Mouse (Mus musculus): ENCODE data around the gene Ubap1l. TPM values are rescaled to one million over a fixed set of nuclear protein-coding genes. Genes with fewer than 3 reads are reported as not detected.

Gene Ubap1l
- total RNA-seq, 1 experiment, result 4.5 TPM

- Histone ChIP-seq H3K4me1 (ENCODE audit: control insufficient read depth in 2 of 2, insufficient read depth in 2 of 2, low read length in 2 of 2, poor library complexity in 1 of 2) (peaks cover 0 to 10% of the 10 kb centered on the region in 2 experiments; a peak in 1 of 4 replicates), H3K36me3 (ENCODE audit: control insufficient read depth, insufficient read depth, low read length, poor library complexity, severe bottlenecking) (no peaks in the 10 kb centered on the region), H3K4me3 (ENCODE audit: insufficient read depth in 1 of 2, low read depth in 1 of 2, low read length in 2 of 2, poor library complexity in 1 of 2, severe bottlenecking in 1 of 2) (no peak within 1 kb of the TSS), H3K27ac (ENCODE audit: insufficient read depth, low read depth, low read length, poor library complexity, severe bottlenecking) (no peak within 1 kb of the TSS), H3K9ac (ENCODE audit: insufficient read depth, low read depth, low read length, poor library complexity, severe bottlenecking) (no peak within 1 kb of the TSS), H3K9me3 (ENCODE audit: control insufficient read depth, insufficient read depth, low read depth, low read length) (no peaks in the 10 kb centered on the region)
- in situ Hi-C loops (cut with MboI; ENCODE audit: low sequenced_read_pairs in 2 of 2, unreplicated experiment in 2 of 2), result no loop called here
- no peak for DNase-seq (ENCODE audit: low read depth, low spot score)
- no peak for TF ChIP-seq MAFK (IDR thresholded peaks at IDR 0.05; ENCODE audit: insufficient read depth, low read depth, low read length)
- TF ChIP-seq ZC3H11A (IDR thresholded peaks at IDR 0.05; ENCODE audit: borderline replicate concordance, low read depth, low read length), result no peak
These were observed 62.1 kb downstream of the Ubap1l start, which contains the start of gene Slc51b for GRCm38 (mm10) chr9:65422760-65423501. Gene Slc51b, minus strand, starts transcription at chr9:65422955.

- DNase-seq (ENCODE audit: low read depth, low spot score), result no peak
- Histone ChIP-seq H3K27ac (ENCODE audit: insufficient read depth, low read depth, low read length, poor library complexity, severe bottlenecking) (no peak overlapping the region), H3K9me3 (ENCODE audit: control insufficient read depth, insufficient read depth, low read depth, low read length) (no peaks in the 10 kb centered on the region), H3K4me3 (ENCODE audit: insufficient read depth in 1 of 2, low read depth in 1 of 2, low read length in 2 of 2, poor library complexity in 1 of 2, severe bottlenecking in 1 of 2) (no peak overlapping the region), H3K4me1 (ENCODE audit: control insufficient read depth in 2 of 2, insufficient read depth in 2 of 2, low read length in 2 of 2, poor library complexity in 1 of 2) (peaks cover 0 to 10% of the 10 kb centered on the region in 2 experiments; a peak in 1 of 4 replicates), H3K9ac (ENCODE audit: insufficient read depth, low read depth, low read length, poor library complexity, severe bottlenecking) (no peak overlapping the region), H3K36me3 (ENCODE audit: control insufficient read depth, insufficient read depth, low read length, poor library complexity, severe bottlenecking) (no peaks in the 10 kb centered on the region)
- TF ChIP-seq ZC3H11A (IDR thresholded peaks at IDR 0.05; ENCODE audit: borderline replicate concordance, low read depth, low read length) (no peak), MAFK (IDR thresholded peaks at IDR 0.05; ENCODE audit: insufficient read depth, low read depth, low read length) (no peak), HCFC1 (IDR thresholded peaks at IDR 0.05; ENCODE audit: borderline replicate concordance, insufficient read depth, low read length) (no peak), ZNF384 (IDR thresholded peaks at IDR 0.05; ENCODE audit: low read depth, low read length) (no peak), CHD2 (IDR thresholded peaks at IDR 0.05; ENCODE audit: low read depth, low read length) (no peak)
- in situ Hi-C loops (cut with MboI; ENCODE audit: low sequenced_read_pairs in 2 of 2, unreplicated experiment in 2 of 2), result no loop called here
These were observed 63.6 kb downstream of the Ubap1l start for GRCm38 (mm10) chr9:65424393-65424792.

- no peak overlapping the region for H3K4me3 ChIP-seq (ENCODE audit: insufficient read depth in 1 of 2, low read depth in 1 of 2, low read length in 2 of 2, poor library complexity in 1 of 2, severe bottlenecking in 1 of 2)
- H3K36me3 ChIP-seq (ENCODE audit: control insufficient read depth, insufficient read depth, low read length, poor library complexity, severe bottlenecking), result no peaks in the 10 kb centered on the region
- in situ Hi-C loops (cut with MboI; ENCODE audit: low sequenced_read_pairs in 2 of 2, unreplicated experiment in 2 of 2), result no loop called here
- DNase-seq (ENCODE audit: low read depth, low spot score), result no peak
- H3K27ac ChIP-seq (ENCODE audit: insufficient read depth, low read depth, low read length, poor library complexity, severe bottlenecking), result no peak overlapping the region
- peaks cover 0 to 12% of the 10 kb centered on the region in 2 experiments; a peak in 2 of 4 replicates for H3K4me1 ChIP-seq (ENCODE audit: control insufficient read depth in 2 of 2, insufficient read depth in 2 of 2, low read length in 2 of 2, poor library complexity in 1 of 2)
- TF ChIP-seq ZNF384 (IDR thresholded peaks at IDR 0.05; ENCODE audit: low read depth, low read length), result no peak
- TF ChIP-seq CHD2 (IDR thresholded peaks at IDR 0.05; ENCODE audit: low read depth, low read length), result no peak
- TF ChIP-seq HCFC1 (IDR thresholded peaks at IDR 0.05; ENCODE audit: borderline replicate concordance, insufficient read depth, low read length), result no peak
- TF ChIP-seq ZC3H11A (IDR thresholded peaks at IDR 0.05; ENCODE audit: borderline replicate concordance, low read depth, low read length), result no peak
- no peak overlapping the region for H3K9ac ChIP-seq (ENCODE audit: insufficient read depth, low read depth, low read length, poor library complexity, severe bottlenecking)
- no peaks in the 10 kb centered on the region for H3K9me3 ChIP-seq (ENCODE audit: control insufficient read depth, insufficient read depth, low read depth, low read length)
These were observed 66.7 kb downstream of the Ubap1l start for GRCm38 (mm10) chr9:65427511-65427910.

GRCm38 (mm10) chr9:65428003-65428402 lies 67.2 kb downstream of the Ubap1l start:
- H3K4me3 ChIP-seq (ENCODE audit: insufficient read depth in 1 of 2, low read depth in 1 of 2, low read length in 2 of 2, poor library complexity in 1 of 2, severe bottlenecking in 1 of 2), result no peak overlapping the region
- H3K36me3 ChIP-seq (ENCODE audit: control insufficient read depth, insufficient read depth, low read length, poor library complexity, severe bottlenecking), result no peaks in the 10 kb centered on the region
- no peaks in the 10 kb centered on the region for H3K9me3 ChIP-seq (ENCODE audit: control insufficient read depth, insufficient read depth, low read depth, low read length)
- H3K27ac ChIP-seq (ENCODE audit: insufficient read depth, low read depth, low read length, poor library complexity, severe bottlenecking), result no peak overlapping the region
- TF ChIP-seq CHD2 (IDR thresholded peaks at IDR 0.05; ENCODE audit: low read depth, low read length) (no peak), MAFK (IDR thresholded peaks at IDR 0.05; ENCODE audit: insufficient read depth, low read depth, low read length) (no peak), ZC3H11A (IDR thresholded peaks at IDR 0.05; ENCODE audit: borderline replicate concordance, low read depth, low read length) (no peak), HCFC1 (IDR thresholded peaks at IDR 0.05; ENCODE audit: borderline replicate concordance, insufficient read depth, low read length) (no peak), ZNF384 (IDR thresholded peaks at IDR 0.05; ENCODE audit: low read depth, low read length) (no peak)
- H3K9ac ChIP-seq (ENCODE audit: insufficient read depth, low read depth, low read length, poor library complexity, severe bottlenecking), result no peak overlapping the region
- in situ Hi-C loops (cut with MboI; ENCODE audit: low sequenced_read_pairs in 2 of 2, unreplicated experiment in 2 of 2), result no loop called here
- H3K4me1 ChIP-seq (ENCODE audit: control insufficient read depth in 2 of 2, insufficient read depth in 2 of 2, low read length in 2 of 2, poor library complexity in 1 of 2), result peaks cover 0 to 12% of the 10 kb centered on the region in 2 experiments; a peak in 2 of 4 replicates
- DNase-seq (ENCODE audit: low read depth, low spot score), result no peak

Other genes with a start within 250 kb of the Ubap1l start
- gene Igdcc3, start 219.9 kb upstream of the Ubap1l start, total RNA-seq (2012; rRNA removed), result 6.0 and 6.1 TPM in 2 replicates
- 4.9 TPM in 2 replicates for gene Parp16, start 165.7 kb upstream of the Ubap1l start, total RNA-seq (2012; rRNA removed)
- 0.09 and 0.11 TPM in 2 replicates for gene Cilp, start 95.9 kb upstream of the Ubap1l start, total RNA-seq (2012; rRNA removed)
- gene Clpx, start 66.8 kb upstream of the Ubap1l start, total RNA-seq (2012; rRNA removed), result 17.3 and 24.1 TPM in 2 replicates
- gene Pdcd7, start 14.9 kb upstream of the Ubap1l start, total RNA-seq (2012; rRNA removed), result 23.7 and 27.5 TPM in 2 replicates
- 0.71 and 1.1 TPM in 2 replicates for gene Kbtbd13, start 30.6 kb downstream of the Ubap1l start, total RNA-seq (2012; rRNA removed)
- 0.18 and 0.21 TPM in 2 replicates for gene Rasl12, start 37.5 kb downstream of the Ubap1l start, total RNA-seq (2012; rRNA removed)
- gene Slc51b, start 61.9 kb downstream of the Ubap1l start, total RNA-seq (2012; rRNA removed), result not detected in 2 replicates
- gene Mtfmt, start 74.7 kb downstream of the Ubap1l start, total RNA-seq (2012; rRNA removed), result 9.1 and 9.6 TPM in 2 replicates
- gene Spg21, start 99.9 kb downstream of the Ubap1l start, total RNA-seq (2012; rRNA removed), result 28.5 and 31.7 TPM in 2 replicates
- gene Ankdd1a, start 159.2 kb downstream of the Ubap1l start, total RNA-seq (2012; rRNA removed), result not detected in 2 replicates
- gene Plekho2, start 219.0 kb downstream of the Ubap1l start, total RNA-seq (2012; rRNA removed), result 3.4 and 5.4 TPM in 2 replicates
- gene Pif1, start 226.1 kb downstream of the Ubap1l start, total RNA-seq (2012; rRNA removed), result 31.8 and 53.8 TPM in 2 replicates